Mouse (Mus musculus) stomach, embryonic 14.5 days (tissue): ENCODE measurements at regions not wholly inside any gene's neighbourhood (a gene's known extent, or its start where the extent isn't known, plus 50 kb on each side); places are given as distances from the start of the nearest gene placed in this dataset.

Source experiments
- ATAC-seq: fragments of 200-750 bp; cut with Nextera tagmentation; 2 replicates; pipeline ENCODE4 v1.8.0; 2017; ENCODE audit warnings: low read depth, moderate TSS enrichment; ENCODE audit not compliant: insufficient number of reproducible peaks, insufficient read depth, low FRiP score
- H3K27ac ChIP-seq: fragments of 300-500 bp; sonication (generic); 2 replicates; pipeline ENCODE4 v1.5.1; 2014; ENCODE audit warnings: mild to moderate bottlenecking, low read length, moderate library complexity, mixed read lengths
- H3K27me3 ChIP-seq: fragments of 300-500 bp; sonication (generic); 2 replicates; pipeline ENCODE4 v1.6.1; 2014; ENCODE audit warnings: low read length, control low read depth, mixed read lengths; ENCODE audit not compliant: control insufficient read depth, insufficient read depth
- H3K36me3 ChIP-seq: fragments of 300-500 bp; sonication (generic); 2 replicates; pipeline ENCODE4 v1.6.1; 2014; ENCODE audit warnings: mild to moderate bottlenecking, control low read depth, low read length, moderate library complexity, mixed read lengths; ENCODE audit not compliant: control insufficient read depth, insufficient read depth
- H3K4me1 ChIP-seq: fragments of 300-500 bp; sonication (generic); 2 replicates; pipeline ENCODE4 v1.6.1; 2014; ENCODE audit warnings: low read length, control low read depth, mixed read lengths; ENCODE audit not compliant: control insufficient read depth, insufficient read depth
- H3K4me2 ChIP-seq: fragments of 300-500 bp; sonication (generic); replicated peaks from 2 replicates; pipeline ENCODE4 v1.6.1; 2014; ENCODE audit warnings: low read depth, low read length, control low read depth
- H3K4me3 ChIP-seq: fragments of 300-500 bp; sonication (generic); 2 replicates; pipeline ENCODE4 v1.5.1; 2014; ENCODE audit warnings: low read depth, low read length, control low read depth
- H3K9ac ChIP-seq: fragments of 300-500 bp; sonication (generic); replicated peaks from 2 replicates; pipeline ENCODE4 v1.6.1; 2014; ENCODE audit warnings: low read depth, mild to moderate bottlenecking, control low read depth, low read length, moderate library complexity, mixed read lengths
- H3K9me3 ChIP-seq: fragments of 300-500 bp; sonication (generic); 2 replicates; pipeline ENCODE4 v1.6.1; 2016; ENCODE audit warnings: low read depth, low read length, control low read depth; ENCODE audit not compliant: control insufficient read depth
- WGBS: fragments of 180-500 bp; shearing (Covaris S2); extraction: QIAGEN DNeasy Blood & Tissue Kit; methylation state at CpG from one replicate; pipeline ENCODE4 v1.1.7; 2014; 5-methylcytosine and 5-hydroxymethylcytosine counted together

GRCm38 (mm10) chr12:79942563-79943131 lies 170.2 kb downstream of the Zfp36l1 start:
- H3K36me3 ChIP-seq: no peaks in the 10 kb centered on the region
- H3K9ac ChIP-seq: no peak overlapping the region
- no peak overlapping the region for H3K4me2 ChIP-seq
- H3K27me3 ChIP-seq: no peaks in the 10 kb centered on the region
- no peak for ATAC-seq
- no peak overlapping the region for H3K4me3 ChIP-seq
- WGBS: 32% methylated on average over 10 of the region's 10 CpGs
- no peaks in the 10 kb centered on the region for H3K9me3 ChIP-seq
- H3K4me1 ChIP-seq: peaks cover 47% of the 10 kb centered on the region
- peak overlapping the region; percentile 53; the same call in 1 of the 2 replicates for H3K27ac ChIP-seq

GRCm38 (mm10) chr12:79941828-79942227 lies 171.0 kb downstream of the Zfp36l1 start:
- H3K4me3 ChIP-seq: no peak overlapping the region
- H3K9me3 ChIP-seq: no peaks in the 10 kb centered on the region
- no peaks in the 10 kb centered on the region for H3K36me3 ChIP-seq
- no peak overlapping the region for H3K4me2 ChIP-seq
- peaks cover 50% of the 10 kb centered on the region for H3K4me1 ChIP-seq
- WGBS: 45% methylated on average over 3 of the region's 3 CpGs
- no peak for ATAC-seq
- no peak overlapping the region for H3K9ac ChIP-seq
- no peak overlapping the region for H3K27ac ChIP-seq
- H3K27me3 ChIP-seq: no peaks in the 10 kb centered on the region

- H3K4me3 ChIP-seq: no peak overlapping the region
- no peak overlapping the region for H3K4me2 ChIP-seq
- H3K4me1 ChIP-seq: peaks cover 32% of the 10 kb centered on the region
- H3K27ac ChIP-seq: no peak overlapping the region
- H3K36me3 ChIP-seq: no peaks in the 10 kb centered on the region
- no peaks in the 10 kb centered on the region for H3K9me3 ChIP-seq
- no peaks in the 10 kb centered on the region for H3K27me3 ChIP-seq
- 96% methylated on average over 9 of the region's 9 CpGs for WGBS
- ATAC-seq: no peak
- no peak overlapping the region for H3K9ac ChIP-seq
Measured at GRCm38 (mm10) chr12:79939436-79939835, 173.4 kb downstream of the Zfp36l1 start.

- 91% methylated on average over 4 of the region's 4 CpGs for WGBS
Measured at GRCm38 (mm10) chr12:79937876-79938275, 174.9 kb downstream of the Zfp36l1 start.

GRCm38 (mm10) chr12:79936698-79937097 lies 176.1 kb downstream of the Zfp36l1 start:
- WGBS: 19% methylated on average over 5 of the region's 5 CpGs
- Histone ChIP-seq H3K4me2 (0 out of 2 replicates have a peak overlapping the region, but pooled peaks have one; percentile 0), H3K9me3 (no peaks in the 10 kb centered on the region), H3K27me3 (no peaks in the 10 kb centered on the region), H3K4me1 (peaks cover 19% of the 10 kb centered on the region), H3K36me3 (no peaks in the 10 kb centered on the region), H3K27ac (peak overlapping the region; percentile 78), H3K9ac (no peak overlapping the region), H3K4me3 (no peak overlapping the region)
- peak; percentile 72 for ATAC-seq

More at GRCm38 (mm10) chr12:79937876-79938275, 174.9 kb downstream of the Zfp36l1 start:
- Histone ChIP-seq H3K27ac (peak overlapping the region; percentile 30; the same call in 1 of the 2 replicates), H3K4me2 (no peak overlapping the region), H3K9ac (no peak overlapping the region), H3K4me1 (peaks cover 20% of the 10 kb centered on the region), H3K4me3 (no peak overlapping the region), H3K36me3 (no peaks in the 10 kb centered on the region), H3K27me3 (no peaks in the 10 kb centered on the region), H3K9me3 (no peaks in the 10 kb centered on the region)
- no peak for ATAC-seq

- Histone ChIP-seq H3K4me3 (no peak overlapping the region), H3K36me3 (no peaks in the 10 kb centered on the region), H3K9me3 (no peaks in the 10 kb centered on the region), H3K27me3 (no peaks in the 10 kb centered on the region), H3K4me1 (peaks cover 41% of the 10 kb centered on the region), H3K9ac (no peak overlapping the region; the same call in 1 of the 2 replicates), H3K27ac (no peak overlapping the region), H3K4me2 (no peak overlapping the region)
- no peak for ATAC-seq
- 61% methylated on average over 7 of the region's 7 CpGs for WGBS
Measured at GRCm38 (mm10) chr12:79934091-79934490, 178.7 kb downstream of the Zfp36l1 start.

GRCm38 (mm10) chr12:79932905-79933304 lies 179.9 kb downstream of the Zfp36l1 start:
- H3K4me1 ChIP-seq: peaks cover 51% of the 10 kb centered on the region
- no peak overlapping the region for H3K4me2 ChIP-seq
- no peaks in the 10 kb centered on the region for H3K27me3 ChIP-seq
- no peaks in the 10 kb centered on the region for H3K36me3 ChIP-seq
- H3K27ac ChIP-seq: no peak overlapping the region
- no peak for ATAC-seq
- H3K4me3 ChIP-seq: no peak overlapping the region
- no peaks in the 10 kb centered on the region for H3K9me3 ChIP-seq
- WGBS: 70% methylated on average over 7 of the region's 7 CpGs
- no peak overlapping the region for H3K9ac ChIP-seq

- ATAC-seq: peak; percentile 86
- Histone ChIP-seq H3K9me3 (no peaks in the 10 kb centered on the region), H3K4me2 (no peak overlapping the region), H3K36me3 (no peaks in the 10 kb centered on the region), H3K27ac (peak overlapping the region; percentile 96), H3K4me1 (peaks cover 51% of the 10 kb centered on the region), H3K4me3 (no peak overlapping the region), H3K27me3 (no peaks in the 10 kb centered on the region), H3K9ac (no peak overlapping the region)
- WGBS: 21% methylated on average over 5 of the region's 5 CpGs
Measured at GRCm38 (mm10) chr12:79931455-79931854, 181.4 kb downstream of the Zfp36l1 start.

- Histone ChIP-seq H3K27ac (peak overlapping the region; percentile 96), H3K4me2 (no peak overlapping the region), H3K9me3 (no peaks in the 10 kb centered on the region), H3K36me3 (no peaks in the 10 kb centered on the region), H3K4me3 (no peak overlapping the region), H3K27me3 (no peaks in the 10 kb centered on the region), H3K9ac (no peak overlapping the region), H3K4me1 (peaks cover 65% of the 10 kb centered on the region)
- 43% methylated on average over 6 of the region's 6 CpGs for WGBS
- ATAC-seq: no peak
Measured at GRCm38 (mm10) chr12:79929846-79930245, 183.0 kb downstream of the Zfp36l1 start.
